In genomic region chr9:39708958-39709357, GRCm38 (mm10) we compare ENCODE assay signal across 13 mouse cellular contexts. TPM values are rescaled to one million over a fixed set of nuclear protein-coding genes. Genes with fewer than 3 reads are reported as not detected.
DNase-seq lines count a peak whose midpoint lies in the region; ATAC-seq and TF ChIP-seq lines count a peak whose summit lies in the region.
"Had no signal": no experiment of that assay in that cellular context is flagged by ENCODE, and none has a peak within 500 bp of the region (broad histone marks: within the 10 kb centered on the region; RNA-seq: fewer than 3 reads in every experiment).

No protein-coding gene starts in this region.

- TF ChIP-seq CTCF in kidney, adult 2 months (conservative IDR thresholded peaks at IDR 0.05; ENCODE audit: insufficient read depth, insufficient read length, low read depth, low read length) = no peak

- H3K4me3 ChIP-seq in kidney, adult 2 months (ENCODE audit: insufficient read depth, low read depth, low read length) = no peak overlapping the region
- H3K4me3 ChIP-seq in kidney, embryonic 15.5 days (replicated peaks) = no peak overlapping the region
- H3K4me3 ChIP-seq: forebrain, embryonic 13.5 days; layer of hippocampus, adult 2 months had no signal

- no peaks in the 10 kb centered on the region for H3K9me3 ChIP-seq in kidney, embryonic 15.5 days (replicated peaks)
- H3K9me3 ChIP-seq: forebrain, embryonic 13.5 days had no signal

- H3K4me1 ChIP-seq in kidney, adult 2 months (ENCODE audit: control insufficient read depth, insufficient read depth, low read length) = no peaks in the 10 kb centered on the region
- 0 out of 2 replicates have a peak, but pooled peaks cover 5% of the 10 kb centered on the region for H3K4me1 ChIP-seq in kidney, embryonic 15.5 days
- H3K4me1 ChIP-seq: forebrain, embryonic 13.5 days had no signal

- no peak overlapping the region for H3K9ac ChIP-seq in kidney, embryonic 15.5 days
- H3K9ac ChIP-seq: forebrain, embryonic 13.5 days; liver, embryonic 14.5 days had no signal

- DNase-seq in kidney, adult 2 months = peak; percentile 19
- no peak for DNase-seq in kidney, adult 11 months
- DNase-seq in urinary bladder, postnatal 14 days (ENCODE audit: low spot score) = peak; percentile 16
- DNase-seq in urinary bladder, adult 2 months (ENCODE audit: low spot score) = no peak
- DNase-seq in layer of hippocampus, adult 8-10 months (ENCODE audit: low spot score in 2 of 2) = no peak
- no peak for DNase-seq in right cerebral cortex, postnatal 14 days

- no peak overlapping the region for H3K27ac ChIP-seq in kidney, adult 2 months (ENCODE audit: insufficient read depth, low read depth, low read length)
- H3K27ac ChIP-seq in kidney, embryonic 15.5 days = no peak overlapping the region
- H3K27ac ChIP-seq: forebrain, embryonic 13.5 days; layer of hippocampus, adult 2 months; liver, embryonic 14.5 days had no signal

- no peak for TF ChIP-seq POLR2A in kidney, adult 2 months (IDR thresholded peaks at IDR 0.05; ENCODE audit: low read depth, low read length)

- H3K36me3 ChIP-seq in kidney, adult 2 months (ENCODE audit: control insufficient read depth, insufficient read depth, low read length) = no peaks in the 10 kb centered on the region
- no peaks in the 10 kb centered on the region for H3K36me3 ChIP-seq in kidney, embryonic 15.5 days

- H3K27me3 ChIP-seq in kidney, adult 2 months (replicated peaks; ENCODE audit: control insufficient read depth, insufficient read depth, low read length) = no peaks in the 10 kb centered on the region
- H3K27me3 ChIP-seq in kidney, embryonic 15.5 days = no peaks in the 10 kb centered on the region
- H3K27me3 ChIP-seq: forebrain, embryonic 13.5 days had no signal

- WGBS in kidney, adult 2 months = 32% methylated on average over 3 of the region's 3 CpGs
- WGBS in kidney, embryonic 15.5 days = 24% methylated on average over 3 of the region's 3 CpGs

- peak; percentile 76; the same call in 1 of the 2 replicates for ATAC-seq in kidney, embryonic 15.5 days (replicated peaks; ENCODE audit: low FRiP score)
- ATAC-seq: forebrain, embryonic 13.5 days had no signal

- H3K4me2 ChIP-seq in kidney, embryonic 15.5 days = no peak overlapping the region
- H3K4me2 ChIP-seq: forebrain, embryonic 13.5 days had no signal

RNA-seq across cellular contexts. Expression of gene Olfr149, which starts 2.0 kb away (rescaled TPM):
- polyA plus RNA-seq in kidney, adult 2 months (2012; rRNA removed) = not detected in 2 replicates
- polyA plus RNA-seq in urinary bladder, adult 2 months (2012; rRNA removed) = not detected in 2 replicates
- polyA plus RNA-seq in kidney, embryonic 15.5 days (2015; fragmentation: Nextera tagmentation; extraction: Ambion mirVana) = not detected in 2 replicates
- total RNA-seq in layer of hippocampus, adult 8-10 months (2022) = not detected
- total RNA-seq: heart, postnatal 36 days; layer of hippocampus, adult 2 months; monocyte, adult 5-6 weeks had no signal
- polyA plus RNA-seq: forebrain, embryonic 13.5 days; liver, embryonic 14.5 days; testis, adult 2 months had no signal

RNA-seq across cellular contexts. Expression of gene Olfr965, which starts 2.2 kb away (rescaled TPM):
- not detected in 2 replicates for polyA plus RNA-seq in kidney, adult 2 months (2012; rRNA removed)
- polyA plus RNA-seq in urinary bladder, adult 2 months (2012; rRNA removed) = not detected in 2 replicates
- polyA plus RNA-seq in kidney, embryonic 15.5 days (2015; fragmentation: Nextera tagmentation; extraction: Ambion mirVana) = not detected in 2 replicates
- total RNA-seq in layer of hippocampus, adult 8-10 months (2022) = not detected
- total RNA-seq: heart, postnatal 36 days; layer of hippocampus, adult 2 months; monocyte, adult 5-6 weeks had no signal
- polyA plus RNA-seq: forebrain, embryonic 13.5 days; liver, embryonic 14.5 days; testis, adult 2 months had no signal

RNA-seq across cellular contexts. Expression of gene Olfr150, which starts 21.8 kb away (rescaled TPM):
- not detected in 2 replicates for polyA plus RNA-seq in kidney, adult 2 months (2012; rRNA removed)
- not detected in 2 replicates for polyA plus RNA-seq in urinary bladder, adult 2 months (2012; rRNA removed)
- not detected in 2 replicates for polyA plus RNA-seq in kidney, embryonic 15.5 days (2015; fragmentation: Nextera tagmentation; extraction: Ambion mirVana)
- not detected for total RNA-seq in layer of hippocampus, adult 8-10 months (2022)
- total RNA-seq: heart, postnatal 36 days; layer of hippocampus, adult 2 months; monocyte, adult 5-6 weeks had no signal
- polyA plus RNA-seq: forebrain, embryonic 13.5 days; liver, embryonic 14.5 days; testis, adult 2 months had no signal

RNA-seq across cellular contexts. Expression of gene Olfr967, which starts 37.1 kb away (rescaled TPM):
- not detected in 2 replicates for polyA plus RNA-seq in kidney, adult 2 months (2012; rRNA removed)
- not detected in 2 replicates for polyA plus RNA-seq in urinary bladder, adult 2 months (2012; rRNA removed)
- polyA plus RNA-seq in kidney, embryonic 15.5 days (2015; fragmentation: Nextera tagmentation; extraction: Ambion mirVana) = not detected in 2 replicates
- total RNA-seq in layer of hippocampus, adult 8-10 months (2022) = not detected
- total RNA-seq: heart, postnatal 36 days; monocyte, adult 5-6 weeks had no signal
- polyA plus RNA-seq: forebrain, embryonic 13.5 days; liver, embryonic 14.5 days; testis, adult 2 months had no signal

RNA-seq across cellular contexts. Expression of gene Olfr963, which starts 42.0 kb away (rescaled TPM):
- not detected in 2 replicates for polyA plus RNA-seq in kidney, adult 2 months (2012; rRNA removed)
- not detected in 2 replicates for polyA plus RNA-seq in urinary bladder, adult 2 months (2012; rRNA removed)
- not detected in 2 replicates for polyA plus RNA-seq in kidney, embryonic 15.5 days (2015; fragmentation: Nextera tagmentation; extraction: Ambion mirVana)
- total RNA-seq in layer of hippocampus, adult 8-10 months (2022) = not detected
- total RNA-seq: heart, postnatal 36 days; layer of hippocampus, adult 2 months; monocyte, adult 5-6 weeks had no signal
- polyA plus RNA-seq: forebrain, embryonic 13.5 days; liver, embryonic 14.5 days; testis, adult 2 months had no signal

Comparison
In these comparisons a context has a peak if more than half of its experiments do, and no peak if none do; other contexts are left out.
1. DNase-seq: peak in kidney, adult 2 months (single experiment) and urinary bladder, postnatal 14 days (single experiment); none in kidney, adult 11 months (single experiment), urinary bladder, adult 2 months (single experiment), layer of hippocampus, adult 8-10 months (0 of 2) and right cerebral cortex, postnatal 14 days (single experiment).